Mouse (Mus musculus) ovary, postnatal 36 days (tissue): ENCODE measurements at regions not wholly inside any gene's neighbourhood (a gene's known extent, or its start where the extent isn't known, plus 50 kb on each side); places are given as distances from the start of the nearest gene placed in this dataset.
A peak's percentile ranks its signal among the peaks of the same experiment; 100 is the strongest.

Experiments
- DNase-seq: peaks from one replicate; pipeline ENCODE4 v3.0.0; 2022; ENCODE audit warnings: low spot score, mixed read lengths

- DNase-seq, result no peak
Observed at GRCm38 (mm10) chr9:46938628-46939027, 59.9 kb upstream of the Gm4791 start.

- no peak for DNase-seq
Observed at GRCm38 (mm10) chr9:46925641-46926040, 72.9 kb upstream of the Gm4791 start.

- DNase-seq, result no peak
Observed at GRCm38 (mm10) chr9:46920081-46920480, 78.5 kb upstream of the Gm4791 start.

- DNase-seq, result no peak
Observed at GRCm38 (mm10) chr9:46913238-46913637, 85.3 kb upstream of the Gm4791 start.

- DNase-seq, result no peak
Observed at GRCm38 (mm10) chr9:46909412-46910013, 89.0 kb upstream of the Gm4791 start.

- no peak for DNase-seq
Observed at GRCm38 (mm10) chr9:46905081-46905480, 93.5 kb upstream of the Gm4791 start.

GRCm38 (mm10) chr9:46903491-46904220 is 94.9 kb upstream of the Gm4791 start:
- no peak for DNase-seq

GRCm38 (mm10) chr9:46899283-46899682 is 99.3 kb upstream of the Gm4791 start:
- no peak for DNase-seq

- DNase-seq, result no peak
Observed at GRCm38 (mm10) chr9:46898120-46898519, 100.4 kb upstream of the Gm4791 start.

- DNase-seq, result no peak
Observed at GRCm38 (mm10) chr9:46891829-46892228, 106.7 kb upstream of the Gm4791 start.

GRCm38 (mm10) chr9:46889933-46890662 is 108.4 kb upstream of the Gm4791 start:
- no peak for DNase-seq

- DNase-seq, result no peak
Observed at GRCm38 (mm10) chr9:46871211-46871994, 127.1 kb upstream of the Gm4791 start.

- DNase-seq, result no peak
Observed at GRCm38 (mm10) chr9:46863934-46864333, 134.6 kb upstream of the Gm4791 start.

GRCm38 (mm10) chr9:46851753-46852152 is 146.8 kb upstream of the Gm4791 start:
- DNase-seq, result no peak

GRCm38 (mm10) chr9:46851336-46851735 is 147.2 kb upstream of the Gm4791 start:
- no peak for DNase-seq

GRCm38 (mm10) chr9:46845276-46845675 is 153.3 kb upstream of the Gm4791 start:
- peak; percentile 5 for DNase-seq

- no peak for DNase-seq
Observed at GRCm38 (mm10) chr9:46843781-46844180, 154.8 kb upstream of the Gm4791 start.

- no peak for DNase-seq
Observed at GRCm38 (mm10) chr9:46841571-46841970, 157.0 kb upstream of the Gm4791 start.

- no peak for DNase-seq
Observed at GRCm38 (mm10) chr9:46835261-46835660, 163.3 kb upstream of the Gm4791 start.

- DNase-seq, result no peak
Observed at GRCm38 (mm10) chr9:46830746-46831560, 167.6 kb upstream of the Gm4791 start.

GRCm38 (mm10) chr9:46830316-46830715 is 168.2 kb upstream of the Gm4791 start:
- no peak for DNase-seq
